Mouse (Mus musculus) layer of hippocampus, adult 11-12 months (tissue): ENCODE data around the gene Csk.

Source experiments
- DNase-seq: peaks from one replicate; pipeline ENCODE4 v3.0.0; 2022; ENCODE audit warnings: low spot score

The Csk gene

DNA sequence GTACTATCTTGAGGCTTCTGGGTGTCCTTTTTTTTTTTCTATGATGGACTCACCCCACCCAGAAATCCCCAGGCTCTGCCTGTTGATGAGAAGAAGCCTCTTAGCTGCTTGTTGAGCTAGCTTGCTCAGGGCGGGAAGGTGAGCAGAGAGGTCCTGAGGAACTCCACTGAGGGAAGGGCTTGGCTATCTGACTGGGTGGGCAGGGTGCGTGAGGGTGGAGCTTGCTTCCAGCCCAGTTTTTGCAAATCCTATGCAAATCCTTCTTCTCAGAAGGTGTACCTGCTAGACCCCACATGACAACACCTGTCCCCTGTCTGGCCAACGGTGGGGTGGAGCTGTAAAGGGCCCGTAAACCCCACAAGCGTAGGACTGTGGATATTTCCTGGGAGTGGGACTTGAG is at the start of gene Csk:
Csk (minus strand) TSS at position 349 of the 400 bp plus-strand sequence.
- no peak for DNase-seq

DNA sequence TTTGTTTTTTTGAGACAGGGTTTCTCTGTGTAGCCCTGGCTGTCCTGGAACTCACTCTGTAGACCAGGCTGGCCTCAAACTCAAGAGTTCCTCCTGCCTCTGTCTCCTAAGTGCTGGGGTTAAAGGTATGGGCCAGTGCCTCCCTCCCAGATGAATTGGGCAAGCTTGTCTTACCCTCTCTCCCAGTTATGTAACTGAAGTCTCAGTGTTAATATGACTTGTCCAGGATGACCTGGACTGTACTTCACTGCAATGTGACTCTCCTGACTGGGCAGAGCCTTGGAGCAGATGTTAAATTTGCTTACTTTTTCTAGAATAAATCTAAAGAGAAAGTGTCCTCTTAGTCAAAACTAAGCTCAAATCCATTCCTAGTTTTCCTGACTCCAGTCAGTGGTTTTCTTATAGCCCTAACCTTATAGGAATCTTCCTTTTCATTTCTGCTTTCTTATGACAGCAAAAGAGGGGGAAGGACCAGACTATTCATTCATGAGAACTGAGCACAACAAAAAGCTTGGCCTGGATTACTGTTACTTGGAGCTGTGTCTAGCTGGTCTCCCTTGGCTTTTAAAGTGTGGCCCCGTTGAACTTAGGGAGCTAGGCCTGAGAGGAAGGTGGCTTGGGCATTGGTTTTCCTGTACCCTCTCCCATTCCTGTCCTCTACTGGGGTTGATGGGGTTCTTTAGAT is 45.2 kb upstream of the Csk start:
- peak; percentile 18 for DNase-seq

DNA sequence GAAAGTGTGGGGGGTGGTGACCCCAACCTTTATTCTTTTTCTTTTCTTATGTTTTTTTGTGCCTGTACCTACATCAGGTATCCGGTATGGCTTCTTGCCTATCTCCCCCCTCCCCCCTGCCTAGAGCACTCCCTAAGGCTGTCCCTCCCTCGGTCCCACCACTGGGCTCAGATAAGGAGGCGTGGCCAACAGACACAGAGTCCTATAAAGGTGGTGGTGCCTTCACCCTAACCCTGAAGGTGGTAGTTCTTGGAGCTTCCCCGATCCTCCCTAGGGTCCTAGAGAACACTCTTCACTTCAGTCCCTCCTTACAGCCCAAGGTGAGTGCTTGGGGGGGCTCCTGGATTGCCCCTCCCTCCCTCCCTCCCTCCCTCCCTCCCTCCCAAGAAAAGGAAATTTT is 43.9 kb upstream of the Csk start:
- no peak for DNase-seq

DNA sequence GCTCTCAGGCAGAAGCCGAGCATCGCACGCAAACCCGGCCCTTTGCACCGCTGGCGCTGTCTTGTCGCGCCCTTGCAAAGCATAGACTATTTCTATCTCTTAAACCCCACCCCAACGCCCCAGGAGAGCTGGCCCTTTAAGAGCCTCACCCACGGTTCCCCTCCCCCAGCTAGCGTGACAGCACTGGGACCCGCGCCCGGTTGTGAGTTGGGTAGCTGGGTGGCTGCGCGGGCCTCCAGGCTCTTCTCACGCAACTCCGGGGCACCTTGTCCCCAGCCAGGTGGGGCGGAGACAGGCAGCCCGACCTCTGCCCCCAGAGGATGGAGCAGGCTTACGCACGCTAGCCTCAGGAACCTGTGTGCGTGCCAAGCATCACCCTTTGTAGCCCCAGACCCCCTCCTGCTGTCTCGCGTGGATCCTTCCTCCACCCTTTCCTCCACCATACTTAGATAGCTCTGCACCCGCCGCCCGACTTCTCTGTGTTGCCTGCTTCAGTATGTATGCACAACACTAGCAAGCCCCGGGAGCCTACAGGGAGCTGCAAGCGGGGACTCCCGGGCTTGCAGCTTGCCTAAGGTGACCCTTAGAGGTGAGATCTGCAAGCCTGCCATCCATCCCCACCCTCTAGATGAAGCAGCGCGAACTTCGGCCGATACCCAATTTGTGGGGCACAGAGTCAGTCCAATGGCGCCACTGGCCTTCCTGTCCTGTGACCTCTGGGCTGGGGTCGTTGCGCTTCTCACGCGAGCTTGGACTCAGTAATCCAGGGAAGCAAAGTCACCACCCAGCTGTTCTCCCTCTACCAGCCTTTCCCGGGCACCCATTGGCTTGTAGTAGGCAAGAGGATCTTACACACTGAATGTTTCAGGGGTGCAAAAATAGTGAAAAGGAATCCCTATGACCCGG is 43.2 kb upstream of the Csk start:
- DNase-seq: peak; percentile 74

DNA sequence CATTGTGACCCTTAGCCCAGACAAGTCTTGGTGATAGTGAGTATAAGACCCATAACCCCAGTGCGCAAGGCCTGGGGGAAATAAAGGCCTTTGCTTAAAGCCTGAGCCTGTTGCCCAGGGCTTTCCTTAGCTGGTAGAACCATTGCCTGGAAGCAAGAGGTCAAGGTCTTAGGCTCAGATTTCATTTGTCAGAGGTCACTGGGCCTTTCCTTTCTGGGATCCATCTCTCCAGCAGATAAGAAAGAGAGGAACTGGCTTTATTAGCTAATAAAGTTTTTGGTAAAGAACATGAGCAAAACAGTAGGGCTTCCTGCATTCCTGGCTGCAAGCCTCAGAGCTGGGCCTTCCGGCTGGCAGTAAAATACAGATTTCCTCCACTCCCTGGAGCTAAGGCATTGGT is 40.7 kb upstream of the Csk start:
- no peak for DNase-seq

DNA sequence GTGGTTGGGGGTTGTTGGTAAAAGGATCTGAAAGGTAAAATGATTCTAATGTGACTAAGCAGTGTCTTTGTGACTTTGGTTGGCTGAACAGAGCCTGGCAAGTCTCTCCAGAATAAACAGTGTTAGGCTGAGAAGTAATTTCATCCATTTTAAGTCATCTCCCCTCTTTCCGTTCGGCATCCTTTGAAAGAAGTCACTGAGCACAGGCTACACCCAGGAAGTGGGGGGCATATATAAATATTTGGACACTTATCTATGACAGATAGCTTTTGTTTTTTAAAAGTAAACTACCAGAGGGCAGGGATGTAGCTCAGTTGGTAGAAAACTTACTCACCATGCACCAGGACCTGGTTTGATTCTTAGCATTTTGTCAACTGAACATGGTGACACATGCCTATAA is 35.2 kb upstream of the Csk start:
- DNase-seq: no peak

DNA sequence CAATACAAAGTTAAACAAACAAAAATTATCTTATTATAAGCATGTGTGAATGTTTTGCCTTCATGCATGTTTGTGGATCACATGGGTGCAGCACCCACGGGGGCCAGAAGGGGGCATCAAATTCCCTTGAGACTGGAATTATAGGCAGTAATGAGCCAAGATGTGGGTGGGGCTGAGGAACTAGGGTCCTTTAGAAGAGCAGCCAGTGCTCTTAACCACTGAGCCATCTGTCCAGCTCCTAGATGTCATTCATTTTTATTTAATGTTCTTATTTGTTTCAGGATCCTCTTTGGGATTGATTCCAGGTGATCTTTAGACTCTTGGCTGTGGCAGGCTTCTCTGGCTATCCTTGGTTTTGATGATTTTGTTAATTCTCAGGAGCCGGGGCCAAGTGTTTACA is 34.7 kb upstream of the Csk start:
- DNase-seq: no peak

DNA sequence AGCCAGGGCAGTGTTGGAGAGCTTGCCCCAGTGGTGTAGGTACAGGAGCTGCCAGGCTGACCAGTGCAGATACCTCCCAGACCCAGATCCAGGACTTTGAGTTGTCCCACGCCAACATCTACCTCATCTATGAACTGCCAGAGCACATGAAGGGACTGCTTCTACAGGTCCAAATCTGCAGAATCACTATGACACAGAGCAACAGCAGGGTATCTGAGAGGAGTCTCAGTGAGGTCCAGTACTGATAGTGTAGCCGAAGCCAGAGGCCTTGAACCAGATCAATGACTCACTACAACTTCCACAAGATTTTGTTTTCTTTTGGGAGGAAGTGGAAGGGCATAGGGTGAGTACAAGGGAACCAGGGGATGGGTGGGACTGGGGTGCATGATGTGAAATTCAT is 34.3 kb upstream of the Csk start, which contains the start of gene Cyp1a1:
Cyp1a1 (plus strand) TSS at position 178 of the 400 bp plus-strand sequence.
- DNase-seq: no peak

DNA sequence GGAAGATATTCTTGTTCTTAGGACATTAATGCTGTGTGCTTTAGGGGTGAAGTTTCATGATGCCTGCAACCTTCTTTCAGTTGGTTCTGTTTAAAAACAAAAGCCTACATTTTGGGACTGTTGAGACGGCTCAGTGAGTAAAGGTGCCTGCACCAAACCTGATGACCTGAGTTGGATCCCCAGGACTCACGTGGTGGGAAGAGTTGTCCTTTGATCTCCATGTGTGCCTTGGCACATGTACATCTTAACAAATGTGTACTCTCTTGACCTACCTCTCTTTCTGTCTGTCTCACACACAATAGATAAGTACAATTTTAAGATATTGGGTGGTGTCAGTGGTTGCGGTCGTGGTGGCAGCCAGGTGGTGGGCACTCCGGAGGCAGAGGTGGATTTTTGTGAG is 32.6 kb upstream of the Csk start:
- no peak for DNase-seq

DNA sequence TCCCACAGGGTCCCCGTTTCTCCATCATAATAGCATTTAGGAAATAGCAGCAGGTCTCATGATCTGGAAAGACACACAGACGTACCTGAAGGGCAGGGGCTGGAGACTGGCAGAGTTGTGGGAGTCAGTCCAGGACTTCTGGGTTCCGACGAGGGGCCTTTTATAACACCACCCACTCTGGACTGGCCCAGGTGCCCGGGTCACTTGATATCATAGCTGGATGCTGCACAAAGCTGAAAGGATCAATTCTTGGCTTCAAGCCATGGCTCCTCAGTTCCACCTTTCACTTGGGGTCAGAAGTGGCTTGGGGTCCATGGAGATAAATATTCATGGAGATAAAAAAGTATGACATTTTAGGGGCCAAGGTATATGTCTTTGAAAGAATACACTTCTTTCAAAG is 30.1 kb upstream of the Csk start, which contains the start of gene Cyp1a2:
Cyp1a2 (minus strand) TSS at position 184 of the 400 bp plus-strand sequence.
- DNase-seq: no peak

DNA sequence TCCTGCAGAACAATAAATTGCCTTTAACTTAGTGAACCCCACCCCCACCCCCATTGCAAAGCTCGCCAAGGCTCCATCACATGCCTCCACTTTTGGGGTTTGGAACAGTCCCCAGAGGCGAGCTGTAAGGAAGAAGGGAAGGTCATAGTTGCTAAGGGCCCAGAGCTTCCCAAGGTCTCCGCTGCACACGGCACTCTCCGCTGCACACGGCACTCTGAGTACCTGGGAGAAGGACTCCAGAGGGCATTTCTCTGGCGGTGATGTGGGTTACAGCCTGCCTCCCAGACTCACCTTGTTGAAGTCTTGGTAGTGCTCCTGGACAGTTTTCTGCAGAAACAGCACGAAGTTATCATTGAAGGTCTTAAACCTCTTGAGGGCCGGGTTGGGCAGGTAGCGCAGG is 28.0 kb upstream of the Csk start:
- no peak for DNase-seq

DNA sequence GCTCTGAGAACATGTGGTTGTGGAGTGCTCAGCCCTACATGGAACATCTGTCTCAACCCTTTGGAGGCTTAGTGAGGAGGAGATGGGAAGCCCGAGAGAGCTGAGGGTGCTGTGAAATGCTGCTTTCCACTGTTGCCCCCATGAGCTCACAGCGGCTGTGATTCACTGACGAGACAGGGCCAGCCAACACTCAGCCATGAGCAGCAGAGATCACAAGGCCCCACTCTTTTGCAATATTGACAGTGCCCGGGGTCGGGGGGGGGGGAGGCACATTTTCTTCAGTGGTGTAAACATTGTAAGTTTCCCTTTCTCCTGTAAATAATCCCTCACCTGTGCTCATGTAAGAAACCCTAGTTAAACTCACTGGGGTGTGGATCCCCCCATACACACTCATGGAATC is 18.1 kb upstream of the Csk start:
- no peak for DNase-seq

DNA sequence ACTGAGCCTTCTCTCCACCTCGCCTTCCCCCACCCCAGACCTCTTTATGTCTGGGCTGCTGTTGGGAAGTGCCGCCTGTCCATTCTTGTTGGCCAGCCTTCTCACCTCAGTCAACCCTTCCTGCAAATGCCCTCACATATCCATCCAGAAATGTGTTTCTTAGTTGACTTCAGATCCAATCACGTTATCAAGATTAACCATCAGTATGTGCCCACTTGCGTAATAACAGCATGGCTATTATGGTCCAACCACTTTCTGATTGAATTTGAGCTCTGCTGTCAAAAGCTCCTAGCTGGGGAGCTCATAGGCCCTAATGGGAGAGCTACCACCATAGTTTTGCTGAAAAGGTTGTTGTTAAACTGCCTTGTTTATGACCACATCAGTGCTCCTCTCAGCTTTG is 17.6 kb upstream of the Csk start:
- DNase-seq: no peak

DNA sequence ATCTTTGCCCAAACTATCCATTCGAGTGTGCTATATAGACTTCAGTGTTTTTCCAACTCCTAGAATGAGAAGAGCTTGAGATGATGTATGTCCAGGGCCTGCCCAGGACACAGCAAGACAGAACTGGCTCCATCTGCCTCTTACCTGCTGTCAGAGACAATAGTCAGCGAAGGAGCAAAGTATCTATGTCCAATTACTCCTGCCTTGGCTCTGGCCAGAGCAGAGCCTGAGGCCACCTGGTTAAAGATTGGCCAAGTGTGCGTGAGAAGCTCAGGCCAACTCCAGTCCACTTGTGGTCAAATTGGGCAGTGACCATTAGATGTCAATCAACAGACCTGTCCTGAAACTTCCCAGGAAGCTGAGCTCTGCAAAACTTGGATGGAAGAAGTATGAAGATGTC is 16.1 kb upstream of the Csk start:
- DNase-seq: no peak

DNA sequence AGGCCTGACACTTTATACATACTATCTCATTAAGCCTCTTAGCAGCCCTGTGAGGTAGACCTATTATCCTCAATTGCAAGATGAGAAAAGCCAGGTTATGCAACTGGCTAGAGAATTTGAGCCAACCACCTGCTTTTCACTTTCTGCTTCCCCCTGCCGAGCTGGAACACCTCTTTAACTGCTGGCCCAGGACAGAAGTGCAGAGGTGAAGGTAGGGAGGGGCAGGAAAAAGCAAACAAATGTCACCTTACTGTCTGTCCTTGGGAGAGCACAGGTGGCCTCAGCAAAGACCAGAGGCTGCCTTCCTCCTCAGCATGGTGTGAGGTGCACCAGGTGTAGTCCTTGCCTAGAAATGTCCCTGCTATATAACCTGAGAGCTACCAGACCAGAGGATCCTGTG is 14.8 kb upstream of the Csk start:
- no peak for DNase-seq

DNA sequence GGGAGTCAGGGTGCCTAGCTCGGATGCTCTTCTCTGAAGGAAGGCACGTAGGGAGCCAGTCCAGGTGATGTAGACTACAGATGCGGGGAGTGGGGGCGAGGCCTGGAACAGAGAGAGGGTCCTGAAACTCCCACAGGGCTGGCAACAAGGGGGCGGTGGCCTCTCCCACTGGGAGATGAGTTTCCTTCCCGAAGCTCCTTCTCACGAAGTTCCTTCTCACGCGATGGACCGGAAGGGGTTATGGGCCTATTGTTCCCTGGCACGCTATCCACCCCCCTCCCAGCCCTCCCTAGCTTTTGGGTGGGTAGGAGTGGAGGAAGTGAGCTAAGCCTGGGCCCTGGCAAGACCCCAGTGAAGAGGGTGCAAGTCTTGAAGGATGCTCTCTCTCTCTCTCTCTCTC is 14.4 kb upstream of the Csk start:
- DNase-seq: no peak

DNA sequence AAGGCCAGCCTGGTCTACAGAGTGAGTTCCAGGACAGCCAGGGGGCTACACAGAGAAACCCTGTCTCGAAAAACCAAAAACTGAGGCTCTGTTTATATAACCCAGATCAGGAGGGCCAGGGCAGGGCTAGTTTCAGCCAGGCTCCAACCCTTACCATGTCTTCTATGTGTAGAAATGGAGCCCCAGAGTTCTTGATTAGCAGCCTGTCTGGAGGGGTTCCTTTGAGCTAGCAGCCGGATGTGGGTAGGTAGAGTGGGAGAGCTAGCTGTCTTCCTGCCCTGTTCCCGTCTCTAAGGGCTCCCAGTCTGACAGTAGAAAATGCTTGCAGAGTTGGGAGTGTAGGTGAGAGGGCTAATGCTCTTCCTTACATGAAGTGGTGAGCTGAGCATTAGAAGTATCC is 13.7 kb upstream of the Csk start:
- DNase-seq: no peak

DNA sequence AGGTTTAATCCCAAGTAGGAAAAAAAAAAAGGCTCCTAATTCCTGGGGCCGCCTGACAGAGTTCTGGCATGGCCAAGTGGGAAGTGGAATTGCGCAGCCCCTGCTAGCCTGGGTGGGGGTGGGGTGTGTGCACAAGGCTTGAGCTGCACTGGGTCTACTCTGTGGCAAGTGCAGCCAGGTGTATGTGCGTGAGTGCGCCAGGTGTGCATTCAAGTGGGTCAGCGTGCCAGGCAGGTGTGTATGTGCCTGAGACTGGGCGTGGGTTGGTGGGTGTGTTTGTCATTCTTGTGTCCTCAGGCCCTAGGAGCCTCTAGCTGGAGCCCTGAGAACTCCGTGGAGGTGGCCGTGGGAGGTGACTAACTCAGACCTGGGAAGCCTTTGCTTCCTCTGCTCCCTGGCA is 13.1 kb upstream of the Csk start:
- DNase-seq: no peak

DNA sequence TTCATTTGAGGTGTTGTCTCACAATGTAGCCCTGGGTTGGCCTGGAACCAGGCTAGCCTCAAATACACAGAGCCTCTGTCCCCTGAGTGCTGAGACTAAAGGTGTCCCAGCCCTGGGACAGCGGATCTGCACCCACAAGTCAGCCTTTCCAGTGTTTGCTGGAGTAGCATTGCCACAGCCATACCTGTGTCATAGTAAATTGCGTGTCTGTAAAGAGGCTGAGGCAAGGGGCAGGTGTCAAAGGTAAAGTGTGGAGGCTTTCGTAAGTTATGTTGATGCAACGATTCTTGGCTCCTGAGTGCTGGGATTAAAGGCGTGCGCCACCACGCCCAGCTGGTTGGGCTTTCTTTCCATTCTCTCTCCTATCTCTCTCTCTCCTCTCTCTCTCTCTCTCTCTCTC is 11.2 kb upstream of the Csk start:
- no peak for DNase-seq

DNA sequence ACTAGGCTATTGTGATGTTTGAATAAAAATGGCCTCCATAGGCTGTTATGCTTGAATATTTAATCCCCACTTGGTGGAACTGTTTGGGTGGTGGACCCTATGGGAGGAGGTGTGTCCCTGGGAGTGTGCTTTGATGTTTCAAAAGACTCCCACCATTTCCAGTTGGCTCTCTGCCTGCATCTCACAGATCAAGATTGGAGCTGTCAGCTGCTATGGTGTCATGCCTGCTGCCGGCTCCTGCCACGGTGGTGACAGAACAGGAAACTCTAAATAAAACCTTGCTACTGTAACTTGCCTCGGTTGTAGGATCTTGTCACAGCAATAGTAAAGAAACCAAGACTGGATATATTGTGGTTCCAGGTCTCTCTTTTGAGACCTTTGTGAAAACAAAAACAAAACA is 8.1 kb upstream of the Csk start:
- no peak for DNase-seq

DNA sequence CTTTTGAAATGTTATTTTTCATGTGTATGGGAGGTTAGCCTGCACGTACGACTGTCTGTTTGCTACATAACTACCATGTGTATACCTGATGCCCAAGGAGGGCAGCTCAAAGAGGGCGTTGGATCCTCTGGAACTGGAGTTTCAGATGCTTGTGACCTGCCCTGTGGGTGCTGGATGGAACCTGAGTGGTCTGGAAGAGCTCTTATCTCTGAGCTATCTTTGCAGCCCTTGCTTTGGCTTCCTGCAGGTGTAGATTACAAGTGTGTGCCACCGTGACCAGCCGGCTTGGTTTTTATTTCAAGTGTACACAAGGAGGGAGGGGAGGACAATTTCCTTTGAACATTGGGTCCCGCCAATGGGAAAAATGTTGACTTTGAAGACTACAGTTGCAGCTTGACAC is 7.1 kb upstream of the Csk start:
- DNase-seq: no peak

DNA sequence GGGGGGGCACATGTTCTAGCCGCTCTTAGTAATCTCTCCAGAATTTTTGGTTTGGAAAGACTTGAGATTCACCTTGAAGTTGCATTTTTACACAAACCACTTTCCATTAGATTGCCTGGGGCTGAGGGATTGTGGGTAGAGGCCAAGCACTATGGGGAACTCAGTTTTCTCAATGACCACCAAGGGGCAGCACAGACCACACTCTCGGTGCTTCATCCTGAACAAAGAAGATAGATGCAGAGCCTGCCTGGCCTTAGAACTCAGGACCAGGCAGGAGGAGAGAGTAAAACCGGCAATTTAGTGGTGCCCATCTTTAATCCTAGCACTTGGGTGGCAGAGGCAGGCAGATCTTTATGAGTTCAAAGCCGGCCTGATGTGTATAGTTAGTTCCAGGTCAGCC is 6.3 kb upstream of the Csk start:
- peak; percentile 85 for DNase-seq

DNA sequence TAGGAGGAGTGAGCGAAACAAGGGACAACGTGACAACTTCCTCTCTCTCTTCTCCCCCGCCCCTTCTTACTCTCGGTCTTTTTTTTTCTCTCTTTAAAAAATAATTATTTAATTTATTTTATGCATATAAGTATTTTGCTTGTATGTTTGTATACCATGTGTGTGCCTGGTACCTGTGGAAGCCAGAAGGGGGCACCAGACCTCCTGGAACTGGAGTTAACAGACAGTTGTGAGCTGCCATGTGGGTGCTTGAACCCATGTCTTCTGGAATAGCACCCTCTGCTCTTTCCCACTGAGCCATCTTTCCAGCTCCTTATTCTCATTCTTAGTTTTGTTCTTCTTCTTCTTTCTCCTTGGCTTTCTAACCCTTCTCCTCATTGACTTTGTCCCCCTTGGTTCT is 5.5 kb upstream of the Csk start:
- no peak for DNase-seq

DNA sequence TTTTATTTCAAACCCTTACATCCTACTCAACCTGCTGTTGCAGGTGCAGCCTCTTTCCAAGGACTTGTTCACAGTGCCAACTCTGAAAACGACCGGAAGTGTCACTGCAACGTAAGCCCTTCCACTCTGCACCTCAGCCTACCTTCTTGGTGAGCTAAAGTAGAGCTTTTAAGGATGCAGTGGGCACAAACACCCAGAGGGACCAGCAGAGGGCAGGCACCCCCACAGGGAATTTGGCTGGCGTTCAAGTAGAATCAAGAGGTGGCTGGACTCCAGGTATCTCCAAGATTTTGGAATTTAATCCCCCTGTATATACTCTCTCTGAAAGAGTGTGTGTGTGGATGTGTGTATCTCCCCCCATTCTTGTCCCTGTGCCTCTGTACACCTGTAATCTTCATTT is 4.4 kb upstream of the Csk start:
- DNase-seq: no peak
